9 mouse cellular contexts compared by ENCODE assay signal in the genomic region with DNA sequence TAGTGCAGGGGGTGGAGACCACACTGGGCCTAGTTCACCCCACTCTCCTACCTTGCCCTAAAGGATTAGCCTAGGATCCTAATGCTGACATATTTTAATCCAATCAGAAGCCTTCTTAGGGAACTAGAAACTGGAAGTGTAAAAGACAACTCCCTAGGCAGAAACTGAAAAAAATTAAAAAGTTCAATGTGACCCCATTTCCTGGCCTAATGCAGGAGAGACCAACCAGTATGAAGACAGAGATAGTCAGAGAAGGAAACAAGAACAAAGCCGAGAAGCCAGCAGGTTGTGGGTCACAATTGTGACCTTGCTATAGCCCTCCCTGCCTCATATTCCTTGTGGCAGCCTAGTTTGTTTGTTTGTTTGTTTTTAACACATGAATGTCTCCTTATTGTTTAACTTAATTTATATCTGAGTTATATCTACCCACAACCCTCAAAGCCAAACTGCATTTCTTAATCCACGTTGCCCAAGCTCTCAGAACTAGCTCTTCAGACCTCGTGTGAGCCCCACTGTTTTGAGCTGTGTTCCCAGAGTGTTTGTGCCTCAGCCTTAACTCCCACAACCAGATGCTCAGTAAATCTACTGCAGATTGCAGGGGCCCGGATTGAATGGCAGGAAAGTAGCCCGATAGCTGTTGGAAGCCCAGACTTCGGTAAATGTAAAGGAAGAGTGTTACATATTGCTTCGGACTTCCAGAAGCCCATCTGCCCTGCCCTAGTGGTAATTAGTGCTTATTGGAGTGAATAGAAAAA.
A peak's percentile ranks its signal among the peaks of the same experiment; 100 is the strongest.
DNase-seq lines count a peak whose midpoint lies in the region; ATAC-seq and TF ChIP-seq lines count a peak whose summit lies in the region.
"Had no signal": no experiment of that assay in that cellular context is flagged by ENCODE, and none has a peak within 500 bp of the region (broad histone marks: within the 10 kb centered on the region; RNA-seq: fewer than 3 reads in every experiment).

No protein-coding gene starts in this region.

- H3K9ac ChIP-seq in kidney, embryonic 16.5 days (replicated peaks; ENCODE audit: low read length): no peak overlapping the region
- no peak overlapping the region; the same call in 1 of the 2 replicates for H3K9ac ChIP-seq in liver, postnatal 0 days (replicated peaks)

- H3K27me3 ChIP-seq in kidney, embryonic 16.5 days (ENCODE audit: insufficient read depth, low read length): no peaks in the 10 kb centered on the region
- no peaks in the 10 kb centered on the region for H3K27me3 ChIP-seq in liver, postnatal 0 days (ENCODE audit: insufficient read depth, low read length)

- no peak for TF ChIP-seq EP300 in liver, postnatal 0 days (IDR thresholded peaks at IDR 0.05; ENCODE audit: low read depth)

- 22% methylated on average over 7 of the region's 7 CpGs for WGBS in kidney, embryonic 16.5 days
- WGBS in liver, postnatal 0 days (ENCODE audit: insufficient replicate concordance): 48% methylated on average over 7 of the region's 7 CpGs

- no peaks in the 10 kb centered on the region for H3K9me3 ChIP-seq in kidney, embryonic 16.5 days (ENCODE audit: low read length)
- no peaks in the 10 kb centered on the region for H3K9me3 ChIP-seq in liver, postnatal 0 days (ENCODE audit: low read length)

- H3K4me1 ChIP-seq in kidney, embryonic 16.5 days (ENCODE audit: insufficient read depth, low read length): peaks cover 41% of the 10 kb centered on the region
- H3K4me1 ChIP-seq in liver, postnatal 0 days (ENCODE audit: insufficient read depth): peaks cover 33% of the 10 kb centered on the region

- no peak overlapping the region for H3K4me3 ChIP-seq in kidney, embryonic 16.5 days (ENCODE audit: low read length)
- no peak overlapping the region for H3K4me3 ChIP-seq in liver, postnatal 0 days (ENCODE audit: low read depth, low read length)

- peak overlapping the region; percentile 43; the same call in 1 of the 2 replicates for H3K27ac ChIP-seq in kidney, embryonic 16.5 days (ENCODE audit: low read length)
- H3K27ac ChIP-seq in liver, postnatal 0 days (ENCODE audit: low read depth): peak overlapping the region; percentile 55; the same call in 1 of the 2 replicates

- 0 out of 2 replicates have a peak overlapping the region, but pooled peaks have one; percentile 2 for H3K4me2 ChIP-seq in kidney, embryonic 16.5 days (replicated peaks; ENCODE audit: low read depth, low read length)
- H3K4me2 ChIP-seq in liver, postnatal 0 days (ENCODE audit: low read depth, low read length): no peak overlapping the region

- no peak for TF ChIP-seq CTCF in liver, postnatal 0 days (IDR thresholded peaks at IDR 0.05; ENCODE audit: low read depth)

- no peak for DNase-seq in kidney, postnatal 10 days
- DNase-seq in NIH3T3 (ENCODE audit: low read depth): peak; percentile 31
- no peak for DNase-seq in liver, postnatal 0 days
- DNase-seq in thymus, postnatal 25 days: no peak
- DNase-seq in spleen, adult 18-20 months: no peak
- DNase-seq: heart, postnatal 36 days had no signal

- H3K36me3 ChIP-seq in kidney, embryonic 16.5 days (ENCODE audit: insufficient read depth, low read length): no peaks in the 10 kb centered on the region
- no peaks in the 10 kb centered on the region for H3K36me3 ChIP-seq in liver, postnatal 0 days (replicated peaks; ENCODE audit: insufficient read depth, low read length)

- no peak for ATAC-seq in kidney, embryonic 16.5 days (ENCODE audit: low FRiP score, low TSS enrichment)
- peak; percentile 36 for ATAC-seq in frontal cortex, adult (ENCODE audit: low TSS enrichment)
- ATAC-seq in liver, postnatal 0 days: no peak
- no peak for ATAC-seq in CD4-positive, CD25-positive, alpha-beta regulatory T cell, adult 4 months
